Mouse (Mus musculus) testis, adult 2 months (tissue): ENCODE measurements around the gene Cdc34.

Source experiments
- CTCF ChIP-seq: fragments of 200-500 bp; IDR thresholded peaks from 2 replicates; pipeline ENCODE4 v1.5.1; 2012; ENCODE audit warnings: low read depth, mild to moderate bottlenecking, inconsistent platforms, low read length, moderate library complexity; ENCODE audit not compliant: control insufficient read depth, insufficient read depth, insufficient replicate concordance
- POLR2A ChIP-seq: fragments of 200-500 bp; IDR thresholded peaks from 2 replicates; pipeline ENCODE4 v1.6.1; 2012; ENCODE audit warnings: low read depth, mild to moderate bottlenecking, inconsistent platforms, low read length, moderate library complexity; ENCODE audit not compliant: control insufficient read depth

DNA sequence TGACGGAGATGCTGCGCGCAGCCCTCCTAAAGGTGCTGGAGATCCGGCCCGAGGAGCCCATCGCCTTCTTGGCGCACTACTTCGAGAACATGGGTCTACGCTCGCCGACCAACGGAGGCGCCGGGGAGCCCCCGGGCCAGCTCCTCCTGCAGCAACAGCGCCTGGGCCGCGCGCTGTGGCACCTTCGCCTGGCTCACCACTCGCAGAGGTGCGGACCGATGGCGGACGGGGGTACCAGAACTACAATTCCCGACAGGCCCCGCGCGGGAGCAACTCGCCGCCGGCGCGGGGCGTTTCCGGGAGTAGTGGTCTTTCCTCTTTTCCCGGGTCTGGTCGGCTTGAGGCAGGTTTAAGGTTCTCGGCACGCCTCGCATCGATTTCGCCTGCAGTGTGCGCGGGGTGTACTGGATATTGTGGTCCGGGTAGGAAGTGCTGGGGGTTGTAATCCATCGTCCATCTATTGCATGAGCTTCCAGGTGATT, 12.4 kb upstream of the Cdc34 start:
- TF ChIP-seq POLR2A (no peak; the same call in 1 of the 2 replicates), CTCF (no peak)
